Mouse (Mus musculus): ENCODE measurements around the gene Abhd2.
A peak's percentile ranks its signal among the peaks of the same experiment; 100 is the strongest.

The Abhd2 gene

GRCm38 (mm10) chr7:79295196-79295826 lies 22.3 kb downstream of the Abhd2 start:
- no peak for DNase-seq

DNA sequence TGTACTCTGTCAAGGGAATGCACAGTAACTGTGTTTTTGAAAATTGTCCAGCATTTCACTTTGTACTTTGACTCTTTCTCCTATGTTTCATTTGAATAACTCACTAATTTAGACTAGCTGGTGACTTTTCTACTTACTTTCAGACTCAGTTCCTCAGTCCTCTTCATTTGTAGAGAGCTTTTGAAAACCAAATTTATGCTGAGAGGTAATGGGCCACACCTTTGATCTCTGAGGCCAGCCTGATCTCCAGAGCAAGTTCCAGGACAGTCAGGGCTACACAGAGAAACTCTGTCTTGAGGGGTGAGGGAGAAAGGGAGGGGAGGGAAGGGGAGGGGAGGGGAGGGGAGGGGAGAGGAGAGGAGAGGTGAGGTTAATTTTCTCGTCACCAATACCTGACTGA lies 25.7 kb downstream of the Abhd2 start:
- DNase-seq = no peak

- no peak for DNase-seq
These were observed 26.5 kb downstream of the Abhd2 start for GRCm38 (mm10) chr7:79299548-79299947.

DNA sequence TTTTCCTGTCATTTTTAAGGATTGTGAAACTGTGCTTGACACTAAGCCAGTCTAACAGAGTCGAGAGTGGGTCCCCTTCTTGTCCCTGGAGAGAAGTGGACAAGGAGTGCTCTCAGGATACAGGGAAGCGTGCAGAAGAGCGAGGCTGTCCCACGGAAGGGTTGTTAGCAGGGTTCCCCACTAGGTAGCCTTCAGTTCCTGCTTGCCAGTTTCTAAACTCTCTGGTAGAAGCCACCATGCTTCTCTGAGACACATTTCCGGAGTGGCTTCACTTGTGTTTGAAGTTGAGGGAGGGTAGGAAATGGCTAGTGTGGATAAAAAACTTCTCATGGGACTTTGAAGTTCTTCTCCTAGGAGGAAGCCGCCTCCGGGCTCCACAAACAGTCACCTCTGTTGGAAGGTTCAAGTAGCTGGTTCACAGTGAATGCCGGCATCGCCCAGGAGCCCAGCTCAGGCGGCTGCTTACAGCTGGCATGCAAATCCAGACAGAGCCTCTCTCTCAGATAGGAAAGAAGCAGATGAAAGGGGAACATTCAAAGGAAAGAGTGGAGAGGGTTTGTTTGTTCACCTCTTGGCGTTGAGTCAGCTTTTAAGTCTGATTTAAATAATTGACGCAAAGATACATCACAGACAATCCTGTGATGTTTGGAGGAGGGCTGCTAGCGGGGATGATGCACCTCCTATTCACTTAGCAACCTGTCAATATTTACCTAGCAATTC lies 27.6 kb downstream of the Abhd2 start:
- DNase-seq = no peak

GRCm38 (mm10) chr7:79302145-79302544 lies 29.1 kb downstream of the Abhd2 start:
- DNase-seq = no peak

DNA sequence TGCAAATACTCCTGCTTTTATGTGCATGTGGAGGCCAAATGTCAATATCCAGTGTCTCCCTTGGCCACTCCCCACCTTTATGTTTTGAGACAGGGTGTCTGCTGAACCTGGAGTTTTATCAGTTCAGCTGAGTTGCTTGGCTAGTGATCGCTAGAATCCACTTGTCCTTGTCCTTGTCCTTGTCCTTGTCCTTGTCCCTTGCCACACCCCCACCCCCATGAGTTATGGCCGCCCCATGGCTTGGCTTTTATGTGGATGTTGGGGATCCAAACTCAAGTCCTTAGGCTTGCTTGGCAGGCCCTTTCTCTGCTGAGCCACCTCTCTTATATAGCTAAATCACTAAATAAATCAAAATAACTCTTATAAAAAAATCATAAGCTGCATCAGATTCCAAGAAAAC lies 29.6 kb downstream of the Abhd2 start:
- DNase-seq = no peak

DNA sequence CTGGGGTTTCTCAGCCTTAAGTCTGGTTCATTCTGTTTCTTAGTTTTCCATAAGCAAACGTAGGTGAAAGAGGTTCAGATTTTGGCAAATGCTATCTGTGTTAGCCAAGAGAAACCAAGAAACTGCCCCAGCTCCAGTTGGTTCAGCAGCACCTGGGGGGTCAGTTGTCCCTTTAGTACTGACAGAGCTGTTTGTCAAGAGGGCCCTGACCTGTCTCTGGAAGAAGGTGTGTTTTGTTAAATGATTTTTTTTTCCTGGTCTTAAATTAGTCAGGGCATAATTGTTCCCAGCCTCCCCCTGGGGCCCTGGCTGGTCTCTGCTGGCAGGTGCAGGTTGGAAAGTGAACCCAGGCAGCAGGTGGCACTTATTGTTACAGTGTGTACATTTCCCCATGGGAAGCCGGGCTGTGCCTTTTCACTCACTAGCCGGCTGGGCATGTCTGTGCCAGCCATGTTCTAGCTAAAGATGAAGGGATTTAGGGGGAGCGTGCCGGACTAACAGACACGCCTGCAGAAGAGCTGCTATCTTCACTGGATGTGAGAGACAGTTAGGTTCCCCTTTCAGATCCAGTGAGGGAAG lies 30.3 kb downstream of the Abhd2 start:
- DNase-seq = peak; percentile 62

- no peak for DNase-seq
These were observed 35.5 kb downstream of the Abhd2 start for GRCm38 (mm10) chr7:79308455-79309030.

GRCm38 (mm10) chr7:79309247-79310190 lies 36.5 kb downstream of the Abhd2 start:
- DNase-seq = no peak

- no peak for DNase-seq
These were observed 37.2 kb downstream of the Abhd2 start for GRCm38 (mm10) chr7:79310191-79310555.

DNA sequence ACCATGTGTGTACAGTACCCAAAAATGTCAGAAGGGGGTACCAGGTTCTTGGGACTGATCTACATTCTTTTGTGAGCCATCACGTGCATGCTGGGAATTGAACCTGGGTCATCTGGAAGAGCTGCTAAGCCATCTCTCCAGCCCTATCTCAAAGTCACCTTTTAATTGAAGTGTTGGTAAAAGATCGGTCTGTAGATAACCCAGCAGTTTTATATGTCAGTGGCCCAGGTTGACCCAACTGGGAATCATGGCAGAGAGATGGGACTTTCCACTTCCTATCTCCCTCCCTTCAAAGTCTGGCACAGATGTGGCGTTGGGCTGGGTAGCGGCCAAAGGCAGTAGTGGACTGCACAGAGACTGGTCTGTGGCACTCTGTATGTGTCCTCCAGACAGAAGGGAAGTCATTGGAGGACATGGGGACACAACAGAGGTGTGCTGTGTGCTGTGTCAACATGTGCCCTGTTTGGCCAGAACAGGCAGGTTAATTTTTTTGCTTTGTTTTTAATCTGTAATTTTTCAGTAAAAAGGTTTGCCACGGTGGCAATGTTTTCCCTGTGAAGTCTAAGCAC lies 38.5 kb downstream of the Abhd2 start:
- no peak for DNase-seq

GRCm38 (mm10) chr7:79312246-79312645 lies 39.2 kb downstream of the Abhd2 start:
- DNase-seq = no peak

GRCm38 (mm10) chr7:79313519-79314059 lies 40.6 kb downstream of the Abhd2 start:
- no peak for DNase-seq

- DNase-seq = no peak
These were observed 41.5 kb downstream of the Abhd2 start for GRCm38 (mm10) chr7:79314517-79314916.

- DNase-seq = peak; percentile 72
These were observed 42.1 kb downstream of the Abhd2 start for GRCm38 (mm10) chr7:79315149-79315548.

DNA sequence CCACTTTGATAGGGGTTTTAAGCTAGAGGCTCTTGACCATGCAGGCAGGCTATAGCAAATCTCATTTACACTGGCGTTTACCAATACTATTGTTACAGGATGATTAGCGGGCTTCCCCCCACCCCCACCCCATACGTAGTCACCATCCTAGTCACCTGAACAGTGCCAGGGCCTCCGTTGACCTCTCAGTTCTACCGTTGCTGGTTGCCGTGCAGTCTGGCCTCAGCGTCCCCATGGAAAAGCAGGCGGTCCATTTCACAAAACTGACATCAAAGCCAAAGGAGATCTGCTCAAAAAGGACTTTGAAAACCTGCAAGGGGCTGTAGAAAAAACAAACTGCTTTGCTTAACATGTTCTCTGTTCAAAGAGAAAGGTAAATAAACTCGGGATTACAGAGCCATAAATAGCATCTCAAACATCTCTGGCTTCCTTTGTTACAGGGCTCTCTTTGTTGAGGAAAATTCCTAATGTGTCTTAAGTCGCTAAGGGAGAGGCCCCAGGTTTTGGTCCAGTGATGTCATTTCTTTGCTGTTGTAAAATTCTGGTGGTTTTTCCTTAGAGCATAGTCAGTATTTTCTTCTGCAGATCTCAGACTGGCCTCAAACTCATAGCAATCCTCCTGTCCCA lies 43.2 kb downstream of the Abhd2 start:
- no peak for DNase-seq

- DNase-seq = no peak
These were observed 44.6 kb downstream of the Abhd2 start for GRCm38 (mm10) chr7:79317576-79317975.

GRCm38 (mm10) chr7:79318110-79318801 lies 45.3 kb downstream of the Abhd2 start:
- DNase-seq = no peak

- no peak for DNase-seq
These were observed 50.9 kb downstream of the Abhd2 start for GRCm38 (mm10) chr7:79323855-79324254.

GRCm38 (mm10) chr7:79328769-79329168 lies 55.8 kb downstream of the Abhd2 start:
- no peak for DNase-seq

- no peak for DNase-seq
These were observed 58.2 kb downstream of the Abhd2 start for GRCm38 (mm10) chr7:79331197-79331596.
